Mouse (Mus musculus) G1E (cell line): ENCODE results near the gene Eef2k. TPM values are rescaled to one million over a fixed set of nuclear protein-coding genes. Genes with fewer than 3 reads are reported as not detected.

Experiments
- ATAC-seq: 2 replicates; pipeline ENCODE4 v1.8.0; 2016; ENCODE audit warnings: mild to moderate bottlenecking; ENCODE audit not compliant: insufficient number of reproducible peaks, poor library complexity, low FRiP score, severe bottlenecking; ENCODE audit errors: extremely low read depth
- DNase-seq: peaks from one replicate; pipeline ENCODE4 v3.0.0; 2012; ENCODE audit warnings: low spot score
- H3K27me3 ChIP-seq: 2 replicates; pipeline ENCODE4 v1.6.1; 2012; ENCODE audit warnings: mild to moderate bottlenecking, low read length, inconsistent platforms; ENCODE audit not compliant: insufficient read depth
- H3K36me3 ChIP-seq: replicated peaks from 2 replicates; pipeline ENCODE3; 2012; ENCODE audit warnings: mild to moderate bottlenecking, inconsistent platforms
- H3K4me1 ChIP-seq: 2 replicates; pipeline ENCODE4 v1.6.1; 2012; ENCODE audit warnings: low read depth, low read length, inconsistent platforms, mixed read lengths; ENCODE audit not compliant: insufficient read depth
- H3K4me3 ChIP-seq: 2 replicates; pipeline ENCODE4 v1.5.1; 2012; ENCODE audit warnings: low read depth, mild to moderate bottlenecking, inconsistent platforms, low read length, moderate library complexity, mixed read lengths
- H3K9me3 ChIP-seq: replicated peaks from 2 replicates; pipeline ENCODE4 v1.6.1; 2012; ENCODE audit warnings: inconsistent platforms
- CTCF ChIP-seq: IDR thresholded peaks from 2 replicates; pipeline ENCODE4 v1.5.1; 2012; ENCODE audit warnings: low read depth, low read length, inconsistent platforms, mixed read lengths
- GATA1 ChIP-seq: IDR thresholded peaks from 2 replicates; pipeline ENCODE4 v1.6.1; 2012; ENCODE audit warnings: borderline replicate concordance, low read length, inconsistent platforms, mixed read lengths
- GATA2 ChIP-seq: IDR thresholded peaks from 2 replicates; pipeline ENCODE4 v1.6.1; 2012; ENCODE audit warnings: low read depth, low read length, inconsistent platforms, borderline replicate concordance
- POLR2AphosphoS5 ChIP-seq: IDR thresholded peaks from 2 replicates; pipeline ENCODE4 v1.6.1; 2012; ENCODE audit warnings: low read depth, low read length, inconsistent platforms; ENCODE audit not compliant: insufficient replicate concordance
- TAL1 ChIP-seq: conservative IDR thresholded peaks from 2 replicates; pipeline ENCODE4 v1.6.1; 2012; ENCODE audit warnings: low read depth, low read length, inconsistent platforms, mixed read lengths
- polyA plus RNA-seq: library from polyadenylated mRNA; stranded (reverse); fragments of >175 nt; gene quantifications from 2 replicates; pipeline ENCODE4 v1.2.3, GENCODE M21; 2012
- total RNA-seq, 2 experiments: library from RNA; stranded (forward) in 1 of 2; stranded (reverse) in 1 of 2; fragments of 200-1000 nt in 1 of 2; fragments of >200 nt in 1 of 2; fragmentation: Nextera tagmentation in 1 of 2; gene quantifications; 2 replicates each; pipeline ENCODE4 v1.2.3; 2014 to 2017

Gene Eef2k
- total and polyA plus RNA-seq, 3 experiments, result 72.9 to 189 (median 107) TPM

- peak overlapping the region; percentile 74 for H3K4me3 ChIP-seq
- DNase-seq (peak; percentile 32), ATAC-seq (no peak)
- no peaks in the 10 kb centered on the region for H3K9me3 ChIP-seq
- H3K27me3 ChIP-seq, result no peaks in the 10 kb centered on the region
- peaks cover 76% of the 10 kb centered on the region for H3K4me1 ChIP-seq
- TF ChIP-seq POLR2AphosphoS5 (no peak), CTCF (no peak), GATA2 (no peak), GATA1 (no peak), TAL1 (no peak)
- H3K36me3 ChIP-seq, result peaks cover 58% of the 10 kb centered on the region
Measured at GRCm38 (mm10) chr7:120843852-120844435, 1.3 kb downstream of the Eef2k start.

GRCm38 (mm10) chr7:120844689-120845088 lies 2.1 kb downstream of the Eef2k start:
- peaks cover 81% of the 10 kb centered on the region for H3K4me1 ChIP-seq
- ATAC-seq (no peak), DNase-seq (peak; percentile 47)
- H3K9me3 ChIP-seq, result no peaks in the 10 kb centered on the region
- H3K36me3 ChIP-seq, result peaks cover 65% of the 10 kb centered on the region
- no peaks in the 10 kb centered on the region for H3K27me3 ChIP-seq
- TF ChIP-seq GATA1 (no peak), TAL1 (no peak), CTCF (no peak), GATA2 (no peak)
- H3K4me3 ChIP-seq, result peak overlapping the region; percentile 74

GRCm38 (mm10) chr7:120848831-120849512 lies 6.3 kb downstream of the Eef2k start:
- peaks cover 96% of the 10 kb centered on the region for H3K36me3 ChIP-seq
- peaks cover 95% of the 10 kb centered on the region for H3K4me1 ChIP-seq
- H3K27me3 ChIP-seq, result no peaks in the 10 kb centered on the region
- ATAC-seq (no peak), DNase-seq (no peak)
- TF ChIP-seq GATA2, result no peak
- TF ChIP-seq POLR2AphosphoS5, result no peak
- no peak for TF ChIP-seq TAL1
- no peak for TF ChIP-seq CTCF
- no peak for TF ChIP-seq GATA1
- no peak overlapping the region; the same call in 1 of the 2 replicates for H3K4me3 ChIP-seq
- no peaks in the 10 kb centered on the region for H3K9me3 ChIP-seq

- H3K27me3 ChIP-seq, result no peaks in the 10 kb centered on the region
- peaks cover 92% of the 10 kb centered on the region for H3K4me1 ChIP-seq
- H3K4me3 ChIP-seq, result no peak overlapping the region; the same call in 1 of the 2 replicates
- peaks cover 90% of the 10 kb centered on the region for H3K36me3 ChIP-seq
- ATAC-seq (no peak), DNase-seq (no peak)
- TF ChIP-seq GATA2 (no peak), GATA1 (no peak), TAL1 (no peak), POLR2AphosphoS5 (no peak)
- H3K9me3 ChIP-seq, result no peaks in the 10 kb centered on the region
Measured at GRCm38 (mm10) chr7:120850165-120850564, 7.5 kb downstream of the Eef2k start.

- Histone ChIP-seq H3K27me3 (no peaks in the 10 kb centered on the region), H3K4me3 (no peak overlapping the region; the same call in 1 of the 2 replicates), H3K9me3 (no peaks in the 10 kb centered on the region), H3K4me1 (peaks cover 86% of the 10 kb centered on the region), H3K36me3 (peaks cover 74% of the 10 kb centered on the region)
- ATAC-seq (no peak), DNase-seq (no peak)
- TF ChIP-seq CTCF (no peak), GATA2 (no peak)
Measured at GRCm38 (mm10) chr7:120859854-120860253, 17.2 kb downstream of the Eef2k start.

GRCm38 (mm10) chr7:120860799-120861487 lies 18.3 kb downstream of the Eef2k start:
- no peak for DNase-seq
- TF ChIP-seq POLR2AphosphoS5 (no peak), GATA2 (no peak), TAL1 (peak; percentile 31; the same call in 1 of the 2 replicates), GATA1 (no peak), CTCF (no peak)
- Histone ChIP-seq H3K27me3 (no peaks in the 10 kb centered on the region), H3K4me3 (peak overlapping the region; percentile 48; the same call in 1 of the 2 replicates), H3K36me3 (peaks cover 72% of the 10 kb centered on the region), H3K9me3 (no peaks in the 10 kb centered on the region), H3K4me1 (peaks cover 86% of the 10 kb centered on the region)
- peak; percentile 50 for ATAC-seq
